Mouse (Mus musculus) liver, adult 2 months (tissue): Measurements from ENCODE around the gene Spef1.

Experiments used
- CTCF ChIP-seq: fragments of 200-500 bp; IDR thresholded peaks from 2 replicates; pipeline ENCODE4 v1.5.1; 2011; ENCODE audit warnings: low read depth, low read length, control low read depth
- POLR2A ChIP-seq: fragments of 200-500 bp; IDR thresholded peaks from 2 replicates; pipeline ENCODE4 v1.6.1; 2011; ENCODE audit warnings: low read length, control low read depth; ENCODE audit not compliant: insufficient read depth; ENCODE audit errors: extremely low read depth

DNA sequence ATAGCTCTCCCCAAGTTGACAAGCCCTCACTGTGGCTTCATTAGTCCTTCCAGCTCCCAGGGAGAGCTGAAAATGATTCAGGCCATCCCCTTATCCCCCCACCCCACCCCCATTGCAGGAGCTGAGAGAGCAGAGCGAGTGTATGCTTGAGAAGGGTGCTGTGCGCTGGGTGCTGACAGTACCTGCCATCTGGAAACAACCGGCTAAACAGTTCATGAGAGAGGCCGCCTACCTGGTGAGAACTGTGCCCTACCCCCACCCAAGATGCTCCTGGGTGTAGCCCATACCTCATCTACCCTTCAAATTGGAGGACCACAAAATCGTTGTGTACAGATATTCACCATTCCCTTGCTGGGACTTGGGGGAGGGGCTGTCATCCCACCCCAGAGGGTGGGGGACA lies 47.8 kb downstream of the Spef1 start:
- no peak for TF ChIP-seq CTCF
- no peak for TF ChIP-seq POLR2A
